Mouse (Mus musculus) MEL (cell line): Measurements from ENCODE around the gene Srp54a. TPM values are rescaled to one million over a fixed set of nuclear protein-coding genes. Genes with fewer than 3 reads are reported as not detected.
A peak's percentile ranks its signal among the peaks of the same experiment; 100 is the strongest.

Experiments
- DNase-seq: peaks from one replicate; pipeline ENCODE4 v3.0.0; 2011; ENCODE audit warnings: low read depth, low spot score
- H3K27ac ChIP-seq: 2 replicates; pipeline ENCODE4 v1.5.1; 2012; ENCODE audit warnings: low read depth, mild to moderate bottlenecking, control low read depth, low read length, moderate library complexity; ENCODE audit not compliant: control insufficient read depth
- H3K27me3 ChIP-seq, 2 experiments: fragments of 150-350 bp in 1 of 2; sonication (generic) in 1 of 2; 2 replicates each; pipeline ENCODE4 v1.6.1; 2012; ENCODE audit warnings: low read length in 2 of 2, mild to moderate bottlenecking in 2 of 2, improper control_type of control experiment in 1 of 2, moderate library complexity in 1 of 2; ENCODE audit not compliant: insufficient read depth in 2 of 2, control insufficient read depth in 1 of 2
- H3K36me3 ChIP-seq, 2 experiments: 2 replicates each; pipeline ENCODE4 v1.6.1; 2012 to 2014; ENCODE audit warnings: low read length in 2 of 2, improper control_type of control experiment in 1 of 2, inconsistent platforms in 1 of 2, mild to moderate bottlenecking in 1 of 2; ENCODE audit not compliant: insufficient read depth in 2 of 2, control insufficient read depth in 1 of 2
- H3K4me1 ChIP-seq, 2 experiments: fragments of 150-350 bp in 1 of 2; sonication (generic) in 1 of 2; 2 replicates each; pipeline ENCODE4 v1.6.1; 2012; ENCODE audit warnings: low read length in 2 of 2, improper control_type of control experiment in 1 of 2, mild to moderate bottlenecking in 1 of 2; ENCODE audit not compliant: insufficient read depth in 2 of 2, control insufficient read depth in 1 of 2
- H3K4me3 ChIP-seq, 2 experiments: fragments of 150-350 bp in 1 of 2; sonication (generic) in 1 of 2; 2 replicates each; pipeline ENCODE4 v1.5.1; 2012; ENCODE audit warnings: low read depth in 2 of 2, low read length in 2 of 2, mild to moderate bottlenecking in 2 of 2, moderate library complexity in 2 of 2, control low read depth in 1 of 2, improper control_type of control experiment in 1 of 2; ENCODE audit not compliant: control insufficient read depth in 1 of 2, insufficient read depth in 1 of 2
- H3K79me2 ChIP-seq: 2 replicates; pipeline ENCODE4 v1.6.1; 2012; ENCODE audit warnings: mild to moderate bottlenecking, low read length, moderate library complexity; ENCODE audit not compliant: control insufficient read depth, poor library complexity, insufficient read depth
- H3K9ac ChIP-seq: 2 replicates; pipeline ENCODE4 v1.6.1; 2012; ENCODE audit warnings: low read depth, mild to moderate bottlenecking, control low read depth, low read length, moderate library complexity; ENCODE audit not compliant: control insufficient read depth, poor library complexity, severe bottlenecking
- H3K9me3 ChIP-seq: fragments of 150-350 bp; sonication (generic); replicated peaks from 2 replicates; pipeline ENCODE4 v1.6.1; 2012; ENCODE audit warnings: mild to moderate bottlenecking, low read length, improper control_type of control experiment, moderate library complexity; ENCODE audit not compliant: insufficient read depth
- CHD1 ChIP-seq: IDR thresholded peaks from 2 replicates; pipeline ENCODE4 v1.6.1; 2012; ENCODE audit warnings: low read depth, mild to moderate bottlenecking, inconsistent platforms, low read length, improper control_type of control experiment
- ELF1 ChIP-seq: IDR thresholded peaks from 2 replicates; pipeline ENCODE4 v1.6.1; 2014; ENCODE audit warnings: low read depth, mild to moderate bottlenecking, inconsistent platforms, low read length, improper control_type of control experiment, moderate library complexity
- EP300 ChIP-seq, 2 experiments: IDR thresholded peaks; 2 replicates each; pipeline ENCODE4 v1.6.1; 2011; ENCODE audit warnings: improper control_type of control experiment in 2 of 2, low read length in 2 of 2, low read depth in 1 of 2, mild to moderate bottlenecking in 1 of 2
- MAX ChIP-seq: IDR thresholded peaks from 2 replicates; pipeline ENCODE4 v1.6.1; 2011; ENCODE audit warnings: low read length, improper control_type of control experiment
- MAZ ChIP-seq: IDR thresholded peaks from 2 replicates; pipeline ENCODE4 v1.6.1; 2012; ENCODE audit warnings: low read depth, mild to moderate bottlenecking, inconsistent platforms, low read length, improper control_type of control experiment
- MEF2A ChIP-seq: IDR thresholded peaks from 2 replicates; pipeline ENCODE4 v1.6.1; 2014; ENCODE audit warnings: low read depth, mild to moderate bottlenecking, inconsistent platforms, low read length, improper control_type of control experiment; ENCODE audit not compliant: poor library complexity, insufficient replicate concordance, severe bottlenecking; ENCODE audit errors: extremely low read depth
- MXI1 ChIP-seq: IDR thresholded peaks from 2 replicates; pipeline ENCODE4 v1.6.1; 2011; ENCODE audit warnings: mild to moderate bottlenecking, low read depth, low read length, improper control_type of control experiment
- MYC ChIP-seq: IDR thresholded peaks from 2 replicates; pipeline ENCODE4 v1.6.1; 2011; ENCODE audit warnings: low read depth, mild to moderate bottlenecking, low read length, improper control_type of control experiment, moderate library complexity
- POLR2A ChIP-seq, 2 experiments: IDR thresholded peaks; 2 replicates each; pipeline ENCODE4 v1.6.1; 2011 to 2012; ENCODE audit warnings: low read length in 2 of 2, mild to moderate bottlenecking in 2 of 2, control low read depth in 1 of 2, improper control_type of control experiment in 1 of 2, low read depth in 1 of 2, moderate library complexity in 1 of 2; ENCODE audit not compliant: control insufficient read depth in 1 of 2, insufficient read depth in 1 of 2, poor library complexity in 1 of 2
- POLR2AphosphoS2 ChIP-seq: IDR thresholded peaks from 2 replicates; pipeline ENCODE4 v1.6.1; 2011; ENCODE audit warnings: low read length, improper control_type of control experiment
- RCOR1 ChIP-seq: IDR thresholded peaks from 2 replicates; pipeline ENCODE4 v1.6.1; 2012; ENCODE audit warnings: low read depth, mild to moderate bottlenecking, inconsistent platforms, low read length, improper control_type of control experiment
- SMC3 ChIP-seq: IDR thresholded peaks from 2 replicates; pipeline ENCODE4 v1.6.1; 2011; ENCODE audit warnings: low read depth, low read length, improper control_type of control experiment
- TAL1 ChIP-seq: IDR thresholded peaks from 2 replicates; pipeline ENCODE4 v1.6.1; 2012; ENCODE audit warnings: mild to moderate bottlenecking, inconsistent platforms, low read length, moderate library complexity, mixed read lengths
- UBTF ChIP-seq: IDR thresholded peaks from 2 replicates; pipeline ENCODE4 v1.6.1; 2012; ENCODE audit warnings: low read depth, mild to moderate bottlenecking, inconsistent platforms, low read length, improper control_type of control experiment, moderate library complexity, borderline replicate concordance; ENCODE audit not compliant: insufficient read depth
- USF2 ChIP-seq, 2 experiments: IDR thresholded peaks; 2 replicates each; pipeline ENCODE4 v1.6.1; 2011 to 2012; ENCODE audit warnings: improper control_type of control experiment in 2 of 2, low read length in 2 of 2, borderline replicate concordance in 1 of 2, inconsistent platforms in 1 of 2, low read depth in 1 of 2, mild to moderate bottlenecking in 1 of 2; ENCODE audit not compliant: insufficient read depth in 1 of 2
- ZC3H11A ChIP-seq: IDR thresholded peaks from 2 replicates; pipeline ENCODE4 v1.6.1; 2012; ENCODE audit warnings: low read depth, mild to moderate bottlenecking, inconsistent platforms, low read length, improper control_type of control experiment
- ZNF384 ChIP-seq: IDR thresholded peaks from 2 replicates; pipeline ENCODE4 v1.6.1; 2012; ENCODE audit warnings: low read depth, mild to moderate bottlenecking, inconsistent platforms, low read length, improper control_type of control experiment
- polyA plus RNA-seq, 2 experiments: library from polyadenylated mRNA; stranded (reverse) in 1 of 2; unstranded in 1 of 2; fragments of >175 nt in 1 of 2; fragments of >200 nt in 1 of 2; gene quantifications; 2 replicates each; pipeline versions ENCODE4 v1.2.1 to v1.2.4; 2012; ENCODE audit warnings: low replicate concordance in 2 of 2, low read depth in 1 of 2; ENCODE audit not compliant: insufficient read length in 2 of 2, insufficient read depth in 1 of 2, missing spikeins in 1 of 2
- total RNA-seq: library from RNA; depleted of rRNA; stranded (reverse); fragments of 300-350 nt; gene quantifications from 2 replicates; pipeline ENCODE4 v1.2.3, GENCODE M21; 2012

Gene Srp54a
- total and polyA plus RNA-seq, 3 experiments: 39.4 to 405 (median 54.7) TPM

- no peak for TF ChIP-seq USF2 (IDR thresholded peaks at IDR 0.05; ENCODE audit: borderline replicate concordance in 1 of 2, insufficient read depth in 1 of 2, low read depth in 1 of 2, low read length in 2 of 2)
- TF ChIP-seq ZC3H11A: no peak
- peak; percentile 71 for TF ChIP-seq MAX
- TF ChIP-seq, all 39 proteins: peak for 16
Measured at GRCm38 (mm10) chr12:55060212-55060898, 19.7 kb upstream of the Srp54a start (continued).

GRCm38 (mm10) chr12:55061006-55061405, 19.1 kb upstream of the Srp54a start:
- DNase-seq: no peak
- Histone ChIP-seq H3K4me1 (peaks cover 33 to 34% of the 10 kb centered on the region in 2 experiments), H3K4me3 (peak overlapping the region; percentile 4 to 9; a peak in 3 of 4 replicates), H3K9ac (peak overlapping the region; percentile 45), H3K79me2 (0 out of 2 replicates have a peak, but pooled peaks cover 1% of the 10 kb centered on the region), H3K27me3 (no peaks in the 10 kb centered on the region), H3K36me3 (peaks cover 0 to 47% of the 10 kb centered on the region in 2 experiments; a peak in 3 of 4 replicates), H3K27ac (peak overlapping the region; percentile 74), H3K9me3 (no peaks in the 10 kb centered on the region)
- TF ChIP-seq SMC3 (no peak), ZNF384 (peak; percentile 36; the same call in 1 of the 2 replicates), EP300 (IDR thresholded peaks at IDR 0.05; ENCODE audit: low read depth in 1 of 2, low read length in 2 of 2) (no peak)

- Histone ChIP-seq H3K27me3 (no peaks in the 10 kb centered on the region), H3K27ac (no peak overlapping the region), H3K9ac (no peak overlapping the region), H3K79me2 (0 out of 2 replicates have a peak, but pooled peaks cover 1% of the 10 kb centered on the region), H3K9me3 (no peaks in the 10 kb centered on the region), H3K4me3 (no peak overlapping the region), H3K4me1 (peaks cover 27 to 29% of the 10 kb centered on the region in 2 experiments), H3K36me3 (peaks cover 0 to 38% of the 10 kb centered on the region in 2 experiments; a peak in 3 of 4 replicates)
- no peak for TF ChIP-seq MEF2A
- no peak for TF ChIP-seq CHD1
- TF ChIP-seq POLR2A (IDR thresholded peaks at IDR 0.05; ENCODE audit: control insufficient read depth in 1 of 2, insufficient read depth in 1 of 2, low read depth in 1 of 2, low read length in 2 of 2, poor library complexity in 1 of 2): no peak
- no peak for TF ChIP-seq ELF1
- no peak for TF ChIP-seq RCOR1
- TF ChIP-seq MXI1: no peak
- TF ChIP-seq MAZ: no peak
- TF ChIP-seq MYC: no peak
- TF ChIP-seq POLR2AphosphoS2: no peak
- TF ChIP-seq ZC3H11A: no peak
- TF ChIP-seq TAL1: no peak
- no peak for TF ChIP-seq UBTF
- DNase-seq: no peak
Measured at GRCm38 (mm10) chr12:55062141-55062540, 17.9 kb upstream of the Srp54a start.
